Mouse (Mus musculus) CH12F3 (cell line): Measurements from ENCODE around the gene Prok1.

Experiments used
- in situ Hi-C: fragments of 300-500 bp; cut with MboI; formaldehyde crosslinking; loops from 2 replicates; pipeline ENCODE4 v1.14.3; 2020; ENCODE audit warnings: low sequenced_read_pairs

Gene Prok1

GRCm38 (mm10) chr3:107238471-107238980 is 981 bp downstream of the Prok1 start:
- in situ Hi-C loops, result no loop called here

GRCm38 (mm10) chr3:107238051-107238450 is 1.5 kb downstream of the Prok1 start:
- in situ Hi-C loops, result no loop called here

GRCm38 (mm10) chr3:107233945-107234344 is 5.6 kb downstream of the Prok1 start:
- in situ Hi-C loops, result loop anchor here (5.0 kb wide), 1 partner anchor 228 kb away; no protein-coding TSS in a partner anchor

- in situ Hi-C loops, result loop anchor here (5.0 kb wide), 1 partner anchor 229 kb away; no protein-coding TSS in a partner anchor
These were observed 6.1 kb downstream of the Prok1 start for GRCm38 (mm10) chr3:107233351-107233813.

GRCm38 (mm10) chr3:107231202-107231601 is 8.3 kb downstream of the Prok1 start:
- in situ Hi-C loops, result loop anchor here (5.0 kb wide), 1 partner anchor 231 kb away; no protein-coding TSS in a partner anchor

- in situ Hi-C loops, result loop anchor here (5.0 kb wide), 1 partner anchor 232 kb away; no protein-coding TSS in a partner anchor
These were observed 9.0 kb downstream of the Prok1 start, which contains the start of gene A630076J17Rik for GRCm38 (mm10) chr3:107230527-107230926. TSS of gene A630076J17Rik (plus strand) at chr3:107230614.

- in situ Hi-C loops, result loop anchor here (5.0 kb wide), 1 partner anchor 232 kb away; no protein-coding TSS in a partner anchor
These were observed 9.7 kb downstream of the Prok1 start for GRCm38 (mm10) chr3:107229822-107230221.

- in situ Hi-C loops, result no loop called here
These were observed 10.3 kb downstream of the Prok1 start for GRCm38 (mm10) chr3:107229221-107229620.

- in situ Hi-C loops, result no loop called here
These were observed 13.7 kb downstream of the Prok1 start for GRCm38 (mm10) chr3:107225820-107226219.

GRCm38 (mm10) chr3:107223230-107223629 is 16.3 kb downstream of the Prok1 start:
- in situ Hi-C loops, result no loop called here

- in situ Hi-C loops, result no loop called here
These were observed 17.9 kb downstream of the Prok1 start, which contains the start of gene Cym for GRCm38 (mm10) chr3:107221608-107222007. TSS of gene Cym (minus strand) at chr3:107221732.

GRCm38 (mm10) chr3:107218572-107218971 is 20.9 kb downstream of the Prok1 start:
- in situ Hi-C loops, result no loop called here

- in situ Hi-C loops, result no loop called here
These were observed 22.4 kb downstream of the Prok1 start for GRCm38 (mm10) chr3:107217101-107217480.

- in situ Hi-C loops, result no loop called here
These were observed 23.0 kb downstream of the Prok1 start for GRCm38 (mm10) chr3:107216400-107217100.

GRCm38 (mm10) chr3:107214606-107215005 is 24.9 kb downstream of the Prok1 start:
- in situ Hi-C loops, result no loop called here

GRCm38 (mm10) chr3:107207625-107208253 is 31.8 kb downstream of the Prok1 start:
- in situ Hi-C loops, result no loop called here

- in situ Hi-C loops, result no loop called here
These were observed 32.9 kb downstream of the Prok1 start for GRCm38 (mm10) chr3:107206490-107207150.

GRCm38 (mm10) chr3:107205994-107206393 is 33.5 kb downstream of the Prok1 start:
- in situ Hi-C loops, result no loop called here

- in situ Hi-C loops, result no loop called here
These were observed 34.3 kb downstream of the Prok1 start for GRCm38 (mm10) chr3:107205170-107205569.

GRCm38 (mm10) chr3:107204413-107204812 is 35.1 kb downstream of the Prok1 start:
- in situ Hi-C loops, result no loop called here
